Mouse (Mus musculus) ES-Bruce4 (cell line): ENCODE measurements around the gene Hnrnpa0.
A peak's percentile ranks its signal among the peaks of the same experiment; 100 is the strongest.

Experiments used
- CTCF ChIP-seq: IDR thresholded peaks from one replicate; pipeline ENCODE4 v1.8.1; 2011; ENCODE audit warnings: low read depth, low read length
- EP300 ChIP-seq: IDR thresholded peaks from 2 replicates; pipeline ENCODE4 v1.6.1; 2011; ENCODE audit warnings: low read depth, low read length; ENCODE audit not compliant: insufficient read depth
- POLR2A ChIP-seq: IDR thresholded peaks from one replicate; pipeline ENCODE4 v1.8.1; 2011; ENCODE audit warnings: low read length; ENCODE audit not compliant: insufficient read depth

DNA sequence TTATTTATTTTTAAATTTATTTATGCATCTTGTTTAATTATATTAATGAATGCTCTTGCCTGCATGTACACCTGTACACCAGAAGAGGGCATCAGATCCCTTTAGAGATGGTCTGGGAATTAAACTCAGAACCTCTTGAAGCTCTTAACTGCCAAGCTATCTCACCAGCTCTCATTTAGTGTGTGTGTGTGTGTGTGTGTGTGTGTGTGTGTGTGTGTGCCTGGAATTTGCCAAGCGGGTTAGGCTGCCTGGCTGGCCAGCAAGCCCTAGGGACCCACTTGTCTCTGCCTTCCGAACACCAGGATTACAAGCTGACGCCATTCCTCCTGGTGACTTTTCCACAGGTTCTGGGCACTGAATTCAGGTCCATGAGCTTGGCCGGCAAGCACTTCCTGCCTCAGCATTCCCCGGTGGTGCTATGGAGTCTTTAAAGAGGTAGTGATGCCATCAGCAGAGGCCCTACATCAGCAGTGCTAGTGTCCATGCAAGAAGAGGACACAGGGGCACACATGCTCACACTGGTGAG lies 20.7 kb upstream of the Hnrnpa0 start:
- peak; percentile 3 for TF ChIP-seq CTCF
- TF ChIP-seq EP300, result no peak
- no peak for TF ChIP-seq POLR2A
